ENCODE assay signal across 8 mouse cellular contexts in genomic region chr9:25251174-25251573, GRCm38 (mm10). TPM values are rescaled to one million over a fixed set of nuclear protein-coding genes. Genes with fewer than 3 reads are reported as not detected.
DNase-seq lines count a peak whose midpoint lies in the region; ATAC-seq and TF ChIP-seq lines count a peak whose summit lies in the region.

No protein-coding gene starts in this region.

- H3K9ac ChIP-seq in heart, embryonic 11.5 days (ENCODE audit: low read depth, low read length): peak overlapping the region; percentile 96
- H3K9ac ChIP-seq in forebrain, embryonic 16.5 days (replicated peaks; ENCODE audit: low read depth, low read length): peak overlapping the region; percentile 98
- H3K9ac ChIP-seq in liver, postnatal 0 days (replicated peaks): peak overlapping the region; percentile 98

- H3K27me3 ChIP-seq in heart, embryonic 11.5 days (ENCODE audit: control insufficient read depth, insufficient read depth, low read length): no peaks in the 10 kb centered on the region
- no peaks in the 10 kb centered on the region for H3K27me3 ChIP-seq in E14TG2a.4 (ENCODE audit: insufficient read depth, low read length)
- no peaks in the 10 kb centered on the region for H3K27me3 ChIP-seq in forebrain, embryonic 16.5 days (replicated peaks; ENCODE audit: control insufficient read depth, insufficient read depth, low read length)
- no peaks in the 10 kb centered on the region for H3K27me3 ChIP-seq in liver, postnatal 0 days (ENCODE audit: insufficient read depth, low read length)

- H3K4me1 ChIP-seq in heart, embryonic 11.5 days (ENCODE audit: control insufficient read depth, insufficient read depth, low read length): peaks cover 11% of the 10 kb centered on the region
- peaks cover 24% of the 10 kb centered on the region for H3K4me1 ChIP-seq in E14TG2a.4 (replicated peaks; ENCODE audit: low read depth, low read length)
- peaks cover 16% of the 10 kb centered on the region for H3K4me1 ChIP-seq in forebrain, embryonic 16.5 days (replicated peaks; ENCODE audit: control insufficient read depth, insufficient read depth, low read length)
- peaks cover 11% of the 10 kb centered on the region for H3K4me1 ChIP-seq in liver, postnatal 0 days (ENCODE audit: insufficient read depth)

- no peak for DNase-seq in heart, postnatal 36 days
- DNase-seq in liver, postnatal 0 days: no peak
- DNase-seq in B cell, adult 2 months: no peak
- no peak for DNase-seq in right cerebral cortex, postnatal 25 days
- DNase-seq in cerebellum, postnatal 36 days: no peak

- H3K36me3 ChIP-seq in heart, embryonic 11.5 days (ENCODE audit: control insufficient read depth, insufficient read depth, low read length): no peaks in the 10 kb centered on the region
- H3K36me3 ChIP-seq in E14TG2a.4 (ENCODE audit: insufficient read depth, low read length): no peaks in the 10 kb centered on the region
- no peaks in the 10 kb centered on the region for H3K36me3 ChIP-seq in forebrain, embryonic 16.5 days (ENCODE audit: control insufficient read depth, insufficient read depth)
- no peaks in the 10 kb centered on the region; the same call in 1 of the 2 replicates for H3K36me3 ChIP-seq in liver, postnatal 0 days (replicated peaks; ENCODE audit: insufficient read depth, low read length)

- peak overlapping the region; percentile 100 for H3K4me3 ChIP-seq in heart, embryonic 11.5 days (ENCODE audit: low read depth, low read length)
- H3K4me3 ChIP-seq in E14TG2a.4 (replicated peaks; ENCODE audit: low read length): peak overlapping the region; percentile 98
- peak overlapping the region; percentile 93 for H3K4me3 ChIP-seq in forebrain, embryonic 16.5 days (replicated peaks; ENCODE audit: low read length)
- H3K4me3 ChIP-seq in liver, postnatal 0 days (ENCODE audit: low read depth, low read length): peak overlapping the region; percentile 93

- intact Hi-C loops in heart, postnatal 36 days (cut with DNase I): loop anchor here (5.0 to 10.0 kb wide), 5 partner anchors 41 to 234 kb away; partner anchors contain the start of genes Eepd1 and Herpud2

- ATAC-seq in heart, embryonic 11.5 days (replicated peaks; ENCODE audit: insufficient number of reproducible peaks, low FRiP score, low TSS enrichment): no peak
- no peak for ATAC-seq in forebrain, embryonic 16.5 days
- ATAC-seq in liver, postnatal 0 days: no peak

- WGBS in heart, embryonic 11.5 days (ENCODE audit: insufficient replicate concordance): 12% methylated on average over 6 of the region's 6 CpGs
- 8% methylated on average over 6 of the region's 6 CpGs for WGBS in forebrain, embryonic 16.5 days
- 5% methylated on average over 6 of the region's 6 CpGs for WGBS in liver, postnatal 0 days (ENCODE audit: insufficient replicate concordance)

- H3K4me2 ChIP-seq in heart, embryonic 11.5 days: peak overlapping the region; percentile 86
- H3K4me2 ChIP-seq in forebrain, embryonic 16.5 days (ENCODE audit: low read length): peak overlapping the region; percentile 86
- peak overlapping the region; percentile 86 for H3K4me2 ChIP-seq in liver, postnatal 0 days (ENCODE audit: low read depth, low read length)

- no peak for TF ChIP-seq EP300 in liver, postnatal 0 days (IDR thresholded peaks at IDR 0.05; ENCODE audit: low read depth)

- H3K27ac ChIP-seq in heart, embryonic 11.5 days (ENCODE audit: low read depth, low read length): peak overlapping the region; percentile 100
- H3K27ac ChIP-seq in forebrain, embryonic 16.5 days (ENCODE audit: low read length): peak overlapping the region; percentile 98
- peak overlapping the region; percentile 96 for H3K27ac ChIP-seq in liver, postnatal 0 days (ENCODE audit: low read depth)

- H3K9me3 ChIP-seq in heart, embryonic 11.5 days (replicated peaks; ENCODE audit: control insufficient read depth, low read length): no peaks in the 10 kb centered on the region
- H3K9me3 ChIP-seq in E14TG2a.4 (ENCODE audit: low read length): no peaks in the 10 kb centered on the region
- no peaks in the 10 kb centered on the region for H3K9me3 ChIP-seq in forebrain, embryonic 16.5 days (ENCODE audit: control insufficient read depth, low read length)
- H3K9me3 ChIP-seq in liver, postnatal 0 days (ENCODE audit: low read length): no peaks in the 10 kb centered on the region

- no peak for TF ChIP-seq CTCF in E14TG2a.4 (conservative IDR thresholded peaks at IDR 0.05; ENCODE audit: low read length)
- no peak for TF ChIP-seq CTCF in liver, postnatal 0 days (IDR thresholded peaks at IDR 0.05; ENCODE audit: low read depth)

RNA-seq across cellular contexts. Expression of gene Sept7, which starts 1.1 kb away (rescaled TPM):
- polyA plus RNA-seq in heart, embryonic 11.5 days (2014; fragmentation: Nextera tagmentation; extraction: Ambion mirVana): 284 and 324 TPM in 2 replicates
- 100 to 1,000 TPM; 112 to 113 TPM for total RNA-seq in heart, postnatal 36 days (2021)
- polyA plus RNA-seq in forebrain, embryonic 16.5 days (2015; fragmentation: Nextera tagmentation; extraction: Ambion mirVana): 265 and 301 TPM in 2 replicates
- polyA plus RNA-seq in liver, postnatal 0 days (2015; fragmentation: Nextera tagmentation; extraction: Ambion mirVana): 77.2 and 83.6 TPM in 2 replicates
